Mouse (Mus musculus): ENCODE measurements around the gene Cybc1. TPM values are rescaled to one million over a fixed set of nuclear protein-coding genes. Genes with fewer than 3 reads are reported as not detected.

The Cybc1 gene
- polyA plus RNA-seq, 1 experiment from 2014 or later = 38.4 TPM

GRCm38 (mm10) chr11:121235475-121236238 lies 6.5 kb upstream of the Cybc1 start:
- ATAC-seq (replicated peaks) = no peak
- Histone ChIP-seq H3K27ac (peak overlapping the region; percentile 99), H3K9me3 (no peaks in the 10 kb centered on the region), H3K4me3 (peak overlapping the region; percentile 61; the same call in 1 of the 2 replicates), H3K36me3 (replicated peaks) (no peaks in the 10 kb centered on the region), H3K27me3 (replicated peaks) (no peaks in the 10 kb centered on the region), H3K9ac (no peak overlapping the region), H3K4me2 (peak overlapping the region; percentile 56; the same call in 1 of the 2 replicates), H3K4me1 (peaks cover 35% of the 10 kb centered on the region)
- 29% methylated on average over 9 of the region's 9 CpGs for WGBS

GRCm38 (mm10) chr11:121232706-121233105 lies 3.6 kb upstream of the Cybc1 start:
- Histone ChIP-seq H3K36me3 (replicated peaks) (no peaks in the 10 kb centered on the region), H3K4me3 (no peak overlapping the region), H3K4me2 (no peak overlapping the region), H3K9me3 (no peaks in the 10 kb centered on the region), H3K4me1 (peaks cover 26% of the 10 kb centered on the region), H3K9ac (no peak overlapping the region), H3K27ac (no peak overlapping the region), H3K27me3 (replicated peaks) (no peaks in the 10 kb centered on the region)
- WGBS = 34% methylated on average over 4 of the region's 4 CpGs
- ATAC-seq (replicated peaks) = no peak

GRCm38 (mm10) chr11:121231628-121232291 lies 2.6 kb upstream of the Cybc1 start:
- WGBS = 49% methylated on average over 4 of the region's 4 CpGs
- Histone ChIP-seq H3K4me3 (no peak overlapping the region), H3K4me1 (peaks cover 34% of the 10 kb centered on the region), H3K9ac (no peak overlapping the region), H3K27ac (no peak overlapping the region), H3K9me3 (no peaks in the 10 kb centered on the region), H3K4me2 (no peak overlapping the region), H3K36me3 (replicated peaks) (no peaks in the 10 kb centered on the region), H3K27me3 (replicated peaks) (no peaks in the 10 kb centered on the region)
- no peak for ATAC-seq (replicated peaks)

- ATAC-seq (replicated peaks) = no peak
- H3K9me3 ChIP-seq = no peaks in the 10 kb centered on the region
- no peaks in the 10 kb centered on the region for H3K36me3 ChIP-seq (replicated peaks)
- 78% methylated on average over 4 of the region's 4 CpGs for WGBS
- no peak overlapping the region for H3K4me2 ChIP-seq
- H3K9ac ChIP-seq = no peak overlapping the region
- no peak overlapping the region for H3K4me3 ChIP-seq
- H3K27me3 ChIP-seq (replicated peaks) = no peaks in the 10 kb centered on the region
- H3K27ac ChIP-seq = no peak overlapping the region
- peaks cover 31% of the 10 kb centered on the region for H3K4me1 ChIP-seq
Observed at GRCm38 (mm10) chr11:121231191-121231590, 2.1 kb upstream of the Cybc1 start.

GRCm38 (mm10) chr11:121228129-121229017 lies 749 bp downstream of the Cybc1 start:
- peak overlapping the region; percentile 84 for H3K4me2 ChIP-seq
- H3K4me3 ChIP-seq = peak overlapping the region; percentile 68
- H3K36me3 ChIP-seq (replicated peaks) = peaks cover 14% of the 10 kb centered on the region; the same call in 1 of the 2 replicates
- H3K4me1 ChIP-seq = peaks cover 24% of the 10 kb centered on the region
- 30% methylated on average over 21 of the region's 21 CpGs for WGBS
- peak; percentile 26; the same call in 1 of the 2 replicates for ATAC-seq (replicated peaks)
- peak overlapping the region; percentile 72 for H3K27ac ChIP-seq
- H3K9ac ChIP-seq = peak overlapping the region; percentile 72
- H3K9me3 ChIP-seq = no peaks in the 10 kb centered on the region
- H3K27me3 ChIP-seq (replicated peaks) = no peaks in the 10 kb centered on the region

GRCm38 (mm10) chr11:121221321-121222010 lies 7.7 kb downstream of the Cybc1 start:
- H3K4me2 ChIP-seq = no peak overlapping the region
- no peak overlapping the region for H3K9ac ChIP-seq
- no peak overlapping the region for H3K4me3 ChIP-seq
- no peaks in the 10 kb centered on the region for H3K9me3 ChIP-seq
- WGBS = 91% methylated on average over 6 of the region's 6 CpGs
- H3K27me3 ChIP-seq (replicated peaks) = no peaks in the 10 kb centered on the region
- H3K4me1 ChIP-seq = no peaks in the 10 kb centered on the region
- peaks cover 39% of the 10 kb centered on the region; the same call in 1 of the 2 replicates for H3K36me3 ChIP-seq (replicated peaks)
- no peak overlapping the region for H3K27ac ChIP-seq
- ATAC-seq (replicated peaks) = no peak

GRCm38 (mm10) chr11:121220771-121221170 lies 8.4 kb downstream of the Cybc1 start:
- H3K27ac ChIP-seq = no peak overlapping the region
- H3K4me1 ChIP-seq = no peaks in the 10 kb centered on the region
- peaks cover 43% of the 10 kb centered on the region; the same call in 1 of the 2 replicates for H3K36me3 ChIP-seq (replicated peaks)
- H3K9me3 ChIP-seq = no peaks in the 10 kb centered on the region
- no peak overlapping the region for H3K4me3 ChIP-seq
- ATAC-seq (replicated peaks) = no peak
- H3K27me3 ChIP-seq (replicated peaks) = no peaks in the 10 kb centered on the region
- 91% methylated on average over 5 of the region's 5 CpGs for WGBS
- no peak overlapping the region for H3K4me2 ChIP-seq
- H3K9ac ChIP-seq = no peak overlapping the region

GRCm38 (mm10) chr11:121219776-121220175 lies 9.3 kb downstream of the Cybc1 start:
- H3K9me3 ChIP-seq = no peaks in the 10 kb centered on the region
- H3K4me1 ChIP-seq = no peaks in the 10 kb centered on the region
- H3K27ac ChIP-seq = no peak overlapping the region
- peaks cover 42% of the 10 kb centered on the region; the same call in 1 of the 2 replicates for H3K36me3 ChIP-seq (replicated peaks)
- WGBS = 89% methylated on average over 11 of the region's 11 CpGs
- no peak overlapping the region for H3K9ac ChIP-seq
- ATAC-seq (replicated peaks) = no peak
- H3K4me2 ChIP-seq = no peak overlapping the region
- no peaks in the 10 kb centered on the region for H3K27me3 ChIP-seq (replicated peaks)
- H3K4me3 ChIP-seq = no peak overlapping the region

- H3K9ac ChIP-seq = no peak overlapping the region
- 93% methylated on average over 3 of the region's 3 CpGs for WGBS
- no peaks in the 10 kb centered on the region for H3K4me1 ChIP-seq
- no peak for ATAC-seq (replicated peaks)
- H3K36me3 ChIP-seq (replicated peaks) = peaks cover 27% of the 10 kb centered on the region; the same call in 1 of the 2 replicates
- no peak overlapping the region for H3K27ac ChIP-seq
- no peaks in the 10 kb centered on the region for H3K9me3 ChIP-seq
- no peak overlapping the region for H3K4me2 ChIP-seq
- H3K27me3 ChIP-seq (replicated peaks) = no peaks in the 10 kb centered on the region
- H3K4me3 ChIP-seq = no peak overlapping the region
Observed at GRCm38 (mm10) chr11:121216831-121217230, 12.3 kb downstream of the Cybc1 start.

- H3K4me2 ChIP-seq = peak within 1 kb of the TSS; percentile 59
- no peaks in the 10 kb centered on the region for H3K9me3 ChIP-seq
- peaks cover 9% of the 10 kb centered on the region; the same call in 1 of the 2 replicates for H3K36me3 ChIP-seq (replicated peaks)
- peak within 1 kb of the TSS; percentile 90 for H3K27ac ChIP-seq
- WGBS = under 1% methylated on average over 70 of the region's 70 CpGs
- peak within 1 kb of the TSS; percentile 68 for H3K4me3 ChIP-seq
- H3K4me1 ChIP-seq = peaks cover 12% of the 10 kb centered on the region
- peak; percentile 97 for ATAC-seq (replicated peaks)
- H3K27me3 ChIP-seq (replicated peaks) = no peaks in the 10 kb centered on the region
- peak within 1 kb of the TSS; percentile 73 for H3K9ac ChIP-seq
Observed at GRCm38 (mm10) chr11:121204161-121205006, 24.7 kb downstream of the Cybc1 start, which contains the start of the genes Hexdc and Ogfod3. Gene Hexdc, plus strand, starts transcription at chr11:121204433. Gene Ogfod3, minus strand, starts transcription at chr11:121204711.

- 0% methylated on average over 5 of the region's 5 CpGs for WGBS
- Histone ChIP-seq H3K4me2 (peak overlapping the region; percentile 59), H3K27me3 (replicated peaks) (no peaks in the 10 kb centered on the region), H3K4me1 (peaks cover 12% of the 10 kb centered on the region), H3K9me3 (no peaks in the 10 kb centered on the region), H3K36me3 (replicated peaks) (peaks cover 9% of the 10 kb centered on the region; the same call in 1 of the 2 replicates), H3K9ac (peak overlapping the region; percentile 73), H3K27ac (peak overlapping the region; percentile 90), H3K4me3 (peak overlapping the region; percentile 68)
- ATAC-seq (replicated peaks) = no peak
Observed at GRCm38 (mm10) chr11:121203859-121204160, 25.3 kb downstream of the Cybc1 start.
